Mouse (Mus musculus) thymus, adult 2 months (tissue): Measurements from ENCODE around the gene Rnf130.

Experiments
- CTCF ChIP-seq: fragments of 200-500 bp; IDR thresholded peaks from 2 replicates; pipeline ENCODE4 v1.5.1; 2012; ENCODE audit warnings: mild to moderate bottlenecking, control low read depth, low read length, moderate library complexity, borderline replicate concordance; ENCODE audit not compliant: control insufficient read depth, poor library complexity, insufficient read depth; ENCODE audit errors: extremely low read depth
- POLR2A ChIP-seq: fragments of 200-500 bp; IDR thresholded peaks from 2 replicates; pipeline ENCODE4 v1.6.1; 2012; ENCODE audit warnings: mild to moderate bottlenecking, low read length, control low read depth, moderate library complexity; ENCODE audit not compliant: control insufficient read depth, poor library complexity, insufficient read depth; ENCODE audit errors: extremely low read depth

DNA sequence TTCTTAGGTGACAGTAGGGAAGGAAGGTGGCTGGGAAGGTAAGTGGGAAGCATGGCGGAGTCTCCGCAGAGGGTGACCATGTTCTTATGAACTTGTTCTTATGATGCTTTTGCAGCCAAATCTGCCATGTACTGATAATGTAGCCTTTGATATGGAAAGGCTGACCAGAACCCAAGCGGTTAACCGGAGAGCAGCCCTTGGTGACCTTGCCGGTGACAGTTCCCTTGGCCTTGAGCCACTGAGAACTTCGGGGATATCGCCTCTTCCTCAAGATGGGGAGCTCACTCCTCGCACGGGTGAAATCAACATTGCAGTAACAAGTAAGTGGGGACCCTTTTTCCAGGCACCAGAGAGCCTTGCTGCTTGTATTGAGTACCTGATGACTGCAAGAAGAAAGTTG, 70.5 kb downstream of the Rnf130 start:
- TF ChIP-seq CTCF = no peak
- no peak for TF ChIP-seq POLR2A
